ENCODE assay signal across 34 mouse cellular contexts in genomic region chr10:88067377-88067776, GRCm38 (mm10). TPM values are rescaled to one million over a fixed set of nuclear protein-coding genes. Genes with fewer than 3 reads are reported as not detected.
"Had no signal": no experiment of that assay in that cellular context is flagged by ENCODE, and none has a peak within 500 bp of the region (broad histone marks: within the 10 kb centered on the region; RNA-seq: fewer than 3 reads in every experiment).

No protein-coding gene starts in this region.

- H3K4me3 ChIP-seq: embryonic facial prominence, embryonic 10.5 days; embryonic facial prominence, embryonic 12.5 days; embryonic facial prominence, embryonic 13.5 days; embryonic facial prominence, embryonic 15.5 days; erythroblast, embryonic 14.5 days; forebrain, embryonic 10.5 days; forebrain, embryonic 12.5 days; forebrain, embryonic 13.5 days; forebrain, embryonic 15.5 days; gastrocnemius, adult 2 months; heart, adult 2 months had no signal

- ATAC-seq: forebrain, embryonic 13.5 days; forebrain, embryonic 14.5 days; forebrain, embryonic 15.5 days; forebrain, embryonic 16.5 days; forebrain, postnatal 0 days had no signal

- H3K4me2 ChIP-seq: embryonic facial prominence, embryonic 12.5 days; embryonic facial prominence, embryonic 13.5 days; embryonic facial prominence, embryonic 15.5 days; forebrain, embryonic 12.5 days; forebrain, embryonic 13.5 days; forebrain, embryonic 15.5 days had no signal

- H3K4me1 ChIP-seq: embryonic facial prominence, embryonic 15.5 days; forebrain, embryonic 10.5 days; forebrain, embryonic 12.5 days; forebrain, embryonic 13.5 days; forebrain, embryonic 15.5 days had no signal

- H3K27ac ChIP-seq: embryonic facial prominence, embryonic 10.5 days; embryonic facial prominence, embryonic 12.5 days; embryonic facial prominence, embryonic 13.5 days; embryonic facial prominence, embryonic 15.5 days; forebrain, embryonic 10.5 days; forebrain, embryonic 12.5 days; forebrain, embryonic 13.5 days; forebrain, embryonic 15.5 days; gastrocnemius, adult 2 months; heart, adult 2 months had no signal

- H3K9ac ChIP-seq: embryonic facial prominence, embryonic 12.5 days; embryonic facial prominence, embryonic 13.5 days; embryonic facial prominence, embryonic 15.5 days; forebrain, embryonic 12.5 days; forebrain, embryonic 13.5 days; forebrain, embryonic 15.5 days; forebrain, postnatal 0 days had no signal

- H3K9me3 ChIP-seq: embryonic facial prominence, embryonic 10.5 days; embryonic facial prominence, embryonic 12.5 days; embryonic facial prominence, embryonic 13.5 days; embryonic facial prominence, embryonic 15.5 days; forebrain, embryonic 10.5 days; forebrain, embryonic 12.5 days; forebrain, embryonic 13.5 days; forebrain, embryonic 15.5 days had no signal

- H3K36me3 ChIP-seq: embryonic facial prominence, embryonic 10.5 days; embryonic facial prominence, embryonic 12.5 days; embryonic facial prominence, embryonic 13.5 days; embryonic facial prominence, embryonic 15.5 days; forebrain, embryonic 10.5 days; forebrain, embryonic 12.5 days; forebrain, embryonic 15.5 days had no signal

- H3K27me3 ChIP-seq: embryonic facial prominence, embryonic 12.5 days; embryonic facial prominence, embryonic 13.5 days; embryonic facial prominence, embryonic 15.5 days; forebrain, embryonic 12.5 days; forebrain, embryonic 13.5 days; forebrain, embryonic 15.5 days had no signal

- DNase-seq: cerebellum, adult 9-10 months; cerebellum, adult 9-11 months; cerebellum, postnatal 10 days; cerebellum, postnatal 14 days; cerebellum, postnatal 25 days; cerebellum, postnatal 36 days; embryo, embryonic 11 days; forebrain, postnatal 0 days; gastrocnemius, adult 2 months; gastrocnemius, postnatal 10 days; gastrocnemius, postnatal 14 days; gastrocnemius, postnatal 25 days; gastrocnemius, postnatal 36 days; heart, adult 11 months; heart, adult 18-20 months; heart, adult 2 months had no signal

RNA-seq across cellular contexts. Expression of gene Pmch, which starts 23.5 kb away (rescaled TPM):
- total RNA-seq: common myeloid progenitor, adult 5-6 weeks; gastrocnemius, adult 18-20 months; gastrocnemius, adult 2 months; gastrocnemius, adult 8-10 months; gastrocnemius, postnatal 10 days; gastrocnemius, postnatal 14 days; gastrocnemius, postnatal 25 days; gastrocnemius, postnatal 36 days; gastrocnemius, postnatal 4 days; granulocyte monocyte progenitor cell, adult 5-6 weeks; heart, adult 18-20 months; heart, adult 2 months; heart, adult 8-10 months had no signal
- polyA plus RNA-seq: erythroblast, embryonic 14.5 days; gonadal fat pad, adult 2 months; heart, adult 2 months had no signal
